Mouse (Mus musculus): ENCODE measurements at regions not wholly inside any gene's neighbourhood (a gene's known extent, or its start where the extent isn't known, plus 50 kb on each side); places are given as distances from the start of the nearest gene placed in this dataset.

GRCm38 (mm10) chr14:101287755-101288154, 87.6 kb upstream of the Prr30 start:
- H3K4me1 ChIP-seq (ENCODE audit: control insufficient read depth, insufficient read depth, low read length): no peaks in the 10 kb centered on the region
- TF ChIP-seq POLR2A (IDR thresholded peaks at IDR 0.05; ENCODE audit: borderline replicate concordance, low read depth, low read length) (no peak), CTCF (IDR thresholded peaks at IDR 0.05; ENCODE audit: low read depth, low read length) (no peak)
- H3K4me3 ChIP-seq (ENCODE audit: insufficient read depth, low read length): no peak overlapping the region
- H3K27ac ChIP-seq (ENCODE audit: insufficient read depth, low read depth, low read length): no peak overlapping the region

DNA sequence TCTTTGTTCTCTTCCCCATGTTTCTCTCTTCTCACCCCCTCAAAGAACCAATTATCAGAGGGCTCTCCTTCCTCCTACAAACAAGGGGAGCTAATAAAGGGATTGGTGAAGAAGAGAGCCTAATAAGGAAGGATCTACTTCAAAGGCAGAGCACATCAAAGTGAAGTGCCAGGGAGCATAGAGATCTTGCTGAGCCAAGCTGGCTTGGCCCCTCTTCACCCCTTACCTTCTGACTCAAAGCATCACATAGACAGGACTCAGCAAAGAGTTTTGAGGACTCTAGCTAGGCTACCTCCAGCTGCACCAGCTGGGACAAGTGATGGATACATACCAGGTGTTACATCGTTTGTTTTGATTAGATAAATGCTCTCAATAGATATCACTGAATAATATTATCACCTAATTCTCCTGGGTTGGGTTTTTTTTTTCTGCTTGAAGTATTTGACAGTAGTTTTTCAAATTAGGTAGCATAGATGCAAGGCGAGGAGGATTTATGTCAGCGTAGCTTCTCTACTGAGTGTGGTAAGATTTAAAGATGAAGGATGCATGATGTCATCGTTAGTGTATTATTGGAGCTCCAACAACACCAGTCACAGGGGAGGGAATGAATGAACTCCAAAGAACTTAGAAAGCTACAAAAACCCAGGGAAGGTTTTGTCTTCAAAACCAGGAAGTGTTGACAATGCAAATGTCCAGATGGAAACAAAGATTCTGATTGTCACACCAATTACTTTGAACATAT, 69.1 kb upstream of the Prr30 start:
- no peak overlapping the region for H3K4me3 ChIP-seq (ENCODE audit: insufficient read depth, low read length)
- TF ChIP-seq CTCF (IDR thresholded peaks at IDR 0.05; ENCODE audit: low read depth, low read length) (no peak), POLR2A (IDR thresholded peaks at IDR 0.05; ENCODE audit: borderline replicate concordance, low read depth, low read length) (no peak)
- H3K4me1 ChIP-seq (ENCODE audit: control insufficient read depth, insufficient read depth, low read length): no peaks in the 10 kb centered on the region
- no peak overlapping the region for H3K27ac ChIP-seq (ENCODE audit: insufficient read depth, low read depth, low read length)

DNA sequence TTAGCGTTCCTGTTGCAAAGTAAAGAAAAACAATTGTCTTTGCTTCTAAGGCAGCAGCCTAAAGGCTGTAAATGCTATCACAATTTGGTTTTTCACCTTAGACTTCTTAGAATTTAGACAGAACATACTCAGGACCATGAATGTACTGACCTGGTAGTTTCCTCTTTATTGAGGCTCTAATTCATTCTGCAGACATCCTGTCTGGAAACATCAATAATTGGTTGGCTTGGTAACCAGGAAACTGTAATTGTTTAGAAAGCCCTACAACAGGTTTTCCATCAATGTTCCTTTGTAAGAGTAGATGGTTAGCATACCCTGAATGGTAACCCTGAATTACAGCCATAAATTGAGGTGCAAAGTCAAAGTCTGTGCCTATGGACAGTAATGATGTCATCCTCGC, 67.4 kb upstream of the Prr30 start:
- no peaks in the 10 kb centered on the region for H3K4me1 ChIP-seq (ENCODE audit: control insufficient read depth, insufficient read depth, low read length)
- TF ChIP-seq CTCF (IDR thresholded peaks at IDR 0.05; ENCODE audit: low read depth, low read length) (no peak), POLR2A (IDR thresholded peaks at IDR 0.05; ENCODE audit: borderline replicate concordance, low read depth, low read length) (no peak)
- H3K27ac ChIP-seq (ENCODE audit: insufficient read depth, low read depth, low read length): no peak overlapping the region
- no peak overlapping the region for H3K4me3 ChIP-seq (ENCODE audit: insufficient read depth, low read length)

Measured in bone marrow macrophage, adult 2 months (primary cell).